Mouse (Mus musculus) urinary bladder, postnatal 14 days (tissue): ENCODE measurements around the gene Zfp955a.
"Not testable (repeated sequence)": the region's sequence is repeated elsewhere in the genome, so short reads cannot be mapped to it uniquely, and the experiment has no call there.

Experiments
- DNase-seq: peaks from one replicate; pipeline ENCODE4 v3.0.0; 2021; ENCODE audit warnings: low spot score

The Zfp955a gene

GRCm38 (mm10) chr17:33254530-33255318 is at the start of gene Zfp955a:
TSS of gene Zfp955a (minus strand) at chr17:33255145.
- not testable (repeated sequence) for DNase-seq

GRCm38 (mm10) chr17:33289876-33290149 is 34.9 kb upstream of the Zfp955a start:
- not testable (repeated sequence) for DNase-seq

DNA sequence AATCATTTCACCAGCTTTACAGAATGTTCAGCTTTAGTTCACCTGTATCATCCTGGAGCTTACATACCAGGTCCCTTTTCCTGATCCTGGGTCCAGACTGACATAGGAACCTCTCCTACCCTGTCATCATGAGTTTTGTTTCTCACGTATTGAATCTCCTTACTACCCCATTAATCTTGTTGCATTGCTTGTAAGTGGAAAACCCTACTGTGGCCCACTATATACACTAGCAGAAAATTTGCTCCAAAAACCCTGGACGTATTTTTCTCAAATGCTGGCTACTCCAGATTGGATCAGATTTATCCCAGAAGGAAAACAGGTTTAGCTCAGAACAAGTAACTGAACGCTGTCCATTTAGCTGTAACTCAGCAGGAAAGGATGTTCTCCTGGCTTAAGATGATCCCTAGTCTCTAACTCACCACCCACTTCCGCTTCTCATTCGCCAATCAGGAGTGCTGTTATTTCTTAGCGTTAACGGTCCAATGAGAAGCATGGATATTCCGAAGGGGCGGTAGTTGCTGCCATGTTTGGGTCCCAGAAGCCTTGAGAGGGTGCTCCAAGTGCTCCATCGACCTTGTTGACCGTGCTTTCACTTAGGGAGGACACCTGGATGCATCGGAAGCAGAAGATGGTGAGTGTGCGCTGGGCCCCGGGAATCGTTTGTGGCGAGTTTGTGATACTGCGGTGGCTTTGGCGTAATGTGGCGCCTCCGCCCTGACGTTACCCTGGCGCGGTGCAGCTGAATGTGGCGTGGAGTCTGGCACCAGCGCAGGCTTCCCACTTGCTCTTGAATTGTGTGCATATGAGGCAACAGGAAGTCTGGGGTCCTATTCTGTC is 34.3 kb upstream of the Zfp955a start, which contains the start of gene Zfp955b:
Gene Zfp955b, plus strand, starts transcription at position 506 of the 837 bp plus-strand sequence.
- DNase-seq, result not testable (repeated sequence)

DNA sequence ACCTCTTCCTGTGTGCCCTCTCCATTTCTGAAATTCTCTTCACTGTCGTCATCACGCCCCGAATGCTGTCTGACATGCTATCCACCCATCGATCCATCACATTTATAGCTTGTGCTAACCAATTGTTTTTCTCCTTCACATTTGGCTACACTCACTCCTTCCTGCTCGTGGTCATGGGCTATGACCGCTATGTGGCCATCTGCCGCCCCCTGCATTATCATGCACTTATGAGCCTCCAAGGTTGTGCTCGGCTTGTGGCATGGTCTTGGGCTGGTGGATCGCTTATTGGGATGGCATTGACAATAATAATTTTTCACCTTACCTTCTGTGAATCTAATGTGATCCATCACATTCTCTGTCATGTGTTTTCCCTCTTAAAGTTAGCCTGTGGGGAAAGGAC is 14.0 kb upstream of the Zfp955a start:
- DNase-seq, result no peak

GRCm38 (mm10) chr17:33264376-33264775 is 9.4 kb upstream of the Zfp955a start, which contains the start of gene Olfr63:
TSS of gene Olfr63 (plus strand) at chr17:33264676.
- no peak for DNase-seq

- DNase-seq, result not testable (repeated sequence)
Measured at GRCm38 (mm10) chr17:33255319-33255657, 343 bp upstream of the Zfp955a start.

DNA sequence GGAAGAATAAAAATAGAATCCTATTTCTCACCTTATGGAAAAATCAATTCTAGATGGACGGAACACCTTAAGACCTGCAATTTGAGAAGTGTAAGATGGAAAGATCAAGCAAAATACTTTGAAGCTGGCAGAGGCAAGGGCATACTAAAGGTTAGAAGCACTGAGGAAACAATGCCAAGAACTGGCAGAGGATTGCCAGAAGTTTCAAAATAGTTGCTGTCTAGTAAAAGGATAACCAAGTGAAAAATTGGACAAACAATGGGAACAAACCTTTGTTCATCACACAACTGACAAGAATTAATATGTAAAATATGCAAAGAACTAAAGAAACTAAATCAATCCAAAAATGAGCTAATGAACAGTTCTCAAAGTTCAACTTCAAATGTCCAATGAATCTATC is 18.3 kb downstream of the Zfp955a start:
- DNase-seq, result not testable (repeated sequence)

GRCm38 (mm10) chr17:33221590-33221989 is 33.4 kb downstream of the Zfp955a start, which contains the start of gene Olfr1564:
TSS of gene Olfr1564 (minus strand) at chr17:33221690.
- DNase-seq, result no peak

DNA sequence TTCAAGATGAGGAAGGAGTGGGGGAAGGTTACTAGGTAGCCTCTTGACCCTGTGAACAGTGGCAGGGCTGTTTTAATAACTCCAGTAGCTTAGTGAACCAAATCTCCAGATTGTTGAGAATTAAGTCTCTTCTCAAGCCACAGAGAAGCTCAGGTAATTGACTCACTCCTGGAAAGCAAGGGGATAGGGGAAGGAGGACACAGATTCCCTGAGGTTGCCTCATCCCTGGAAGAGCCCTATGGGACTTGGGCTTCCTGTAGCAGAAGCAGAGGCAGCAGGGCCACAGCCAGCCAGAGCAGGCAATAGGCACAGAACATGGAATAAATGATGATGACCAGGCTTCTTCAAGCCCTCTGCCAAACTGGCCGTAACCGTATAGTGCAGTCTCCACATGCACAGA is 63.9 kb downstream of the Zfp955a start, which contains the start of gene Olfr239:
Gene Olfr239, plus strand, starts transcription at position 301 of the 400 bp plus-strand sequence.
- not testable (repeated sequence) for DNase-seq
